Mouse (Mus musculus) fibroblast of lung, adult 2 months (primary cell): Measurements from ENCODE around the gene 4930555G01Rik.
"Not testable (repeated sequence)": the region's sequence is repeated elsewhere in the genome, so short reads cannot be mapped to it uniquely, and the experiment has no call there.

Experiments used
- DNase-seq: peaks from one replicate; pipeline ENCODE4 v3.0.0-alpha.2; 2011; ENCODE audit warnings: low read depth

The 4930555G01Rik gene

GRCm38 (mm10) chr14:5050329-5050728 is at the start of gene 4930555G01Rik:
Gene 4930555G01Rik, plus strand, starts transcription at chr14:5050629.
- not testable (repeated sequence) for DNase-seq

GRCm38 (mm10) chr14:5015591-5015990 is 34.8 kb upstream of the 4930555G01Rik start, which contains the start of gene Gm3298:
Gene Gm3298, plus strand, starts transcription at chr14:5015891.
- DNase-seq: not testable (repeated sequence)

GRCm38 (mm10) chr14:5070611-5071490 is 20.4 kb downstream of the 4930555G01Rik start, which contains the start of gene Gm8281:
Gene Gm8281, plus strand, starts transcription at chr14:5071040.
- not testable (repeated sequence) for DNase-seq
